Mouse (Mus musculus): Measurements from ENCODE around the gene Fcho1. TPM values are rescaled to one million over a fixed set of nuclear protein-coding genes. Genes with fewer than 3 reads are reported as not detected.
A peak's percentile ranks its signal among the peaks of the same experiment; 100 is the strongest.

Fcho1 gene
- polyA plus RNA-seq, 1 experiment from 2014 or later: 12.3 TPM

GRCm38 (mm10) chr8:71668220-71668975 lies 57.1 kb downstream of the Fcho1 start:
- H3K4me1 ChIP-seq (ENCODE audit: control insufficient read depth, insufficient read depth, low read length): peaks cover 13% of the 10 kb centered on the region
- H3K36me3 ChIP-seq (ENCODE audit: control insufficient read depth, insufficient read depth, low read length): no peaks in the 10 kb centered on the region
- ATAC-seq (ENCODE audit: insufficient read depth, low FRiP score, low TSS enrichment): no peak
- DNase-seq (ENCODE audit: low spot score): peak; percentile 61
- H3K9me3 ChIP-seq (ENCODE audit: control insufficient read depth, low read length): no peaks in the 10 kb centered on the region
- H3K27me3 ChIP-seq (ENCODE audit: control insufficient read depth, insufficient read depth, low read length): peaks cover 11% of the 10 kb centered on the region
- H3K4me3 ChIP-seq (ENCODE audit: low read depth, low read length): no peak overlapping the region
- 4% methylated on average over 21 of the region's 21 CpGs for WGBS
- peak overlapping the region; percentile 20; the same call in 1 of the 2 replicates for H3K4me2 ChIP-seq (ENCODE audit: low read depth)
- peak overlapping the region; percentile 22; the same call in 1 of the 2 replicates for H3K9ac ChIP-seq (ENCODE audit: low read length)
- peak overlapping the region; percentile 68 for H3K27ac ChIP-seq (ENCODE audit: low read depth, low read length)

GRCm38 (mm10) chr8:71667256-71667655 lies 58.3 kb downstream of the Fcho1 start:
- DNase-seq (ENCODE audit: low spot score) (peak; percentile 56), ATAC-seq (ENCODE audit: insufficient read depth, low FRiP score, low TSS enrichment) (no peak)
- H3K27ac ChIP-seq (ENCODE audit: low read depth, low read length): peak overlapping the region; percentile 68
- peaks cover 13% of the 10 kb centered on the region for H3K4me1 ChIP-seq (ENCODE audit: control insufficient read depth, insufficient read depth, low read length)
- H3K9me3 ChIP-seq (ENCODE audit: control insufficient read depth, low read length): no peaks in the 10 kb centered on the region
- H3K4me2 ChIP-seq (ENCODE audit: low read depth): 0 out of 2 replicates have a peak overlapping the region, but pooled peaks have one; percentile 9
- peak overlapping the region; percentile 32; the same call in 1 of the 2 replicates for H3K9ac ChIP-seq (ENCODE audit: low read length)
- H3K4me3 ChIP-seq (ENCODE audit: low read depth, low read length): no peak overlapping the region
- H3K36me3 ChIP-seq (ENCODE audit: control insufficient read depth, insufficient read depth, low read length): no peaks in the 10 kb centered on the region
- H3K27me3 ChIP-seq (ENCODE audit: control insufficient read depth, insufficient read depth, low read length): peaks cover 14% of the 10 kb centered on the region
- WGBS: 46% methylated on average over 5 of the region's 5 CpGs

GRCm38 (mm10) chr8:71666855-71667254 lies 58.7 kb downstream of the Fcho1 start:
- 4% methylated on average over 1 of the region's 1 CpGs for WGBS
- no peak overlapping the region for H3K4me3 ChIP-seq (ENCODE audit: low read depth, low read length)
- H3K36me3 ChIP-seq (ENCODE audit: control insufficient read depth, insufficient read depth, low read length): no peaks in the 10 kb centered on the region
- DNase-seq (ENCODE audit: low spot score) (no peak), ATAC-seq (ENCODE audit: insufficient read depth, low FRiP score, low TSS enrichment) (no peak)
- H3K4me1 ChIP-seq (ENCODE audit: control insufficient read depth, insufficient read depth, low read length): peaks cover 13% of the 10 kb centered on the region
- peaks cover 18% of the 10 kb centered on the region for H3K27me3 ChIP-seq (ENCODE audit: control insufficient read depth, insufficient read depth, low read length)
- no peak overlapping the region for H3K4me2 ChIP-seq (ENCODE audit: low read depth)
- no peaks in the 10 kb centered on the region for H3K9me3 ChIP-seq (ENCODE audit: control insufficient read depth, low read length)
- H3K9ac ChIP-seq (ENCODE audit: low read length): no peak overlapping the region
- H3K27ac ChIP-seq (ENCODE audit: low read depth, low read length): peak overlapping the region; percentile 54

- peak overlapping the region; percentile 30; the same call in 1 of the 2 replicates for H3K4me2 ChIP-seq (ENCODE audit: low read depth)
- H3K9me3 ChIP-seq (ENCODE audit: control insufficient read depth, low read length): no peaks in the 10 kb centered on the region
- peaks cover 13% of the 10 kb centered on the region for H3K4me1 ChIP-seq (ENCODE audit: control insufficient read depth, insufficient read depth, low read length)
- no peak overlapping the region for H3K27ac ChIP-seq (ENCODE audit: low read depth, low read length)
- H3K4me3 ChIP-seq (ENCODE audit: low read depth, low read length): 0 out of 2 replicates have a peak overlapping the region, but pooled peaks have one; percentile 2
- no peak overlapping the region; the same call in 1 of the 2 replicates for H3K9ac ChIP-seq (ENCODE audit: low read length)
- peak; percentile 59 for ATAC-seq (ENCODE audit: insufficient read depth, low FRiP score, low TSS enrichment)
- peak; percentile 88 for DNase-seq (ENCODE audit: low spot score)
- 4% methylated on average over 22 of the region's 22 CpGs for WGBS
- H3K27me3 ChIP-seq (ENCODE audit: control insufficient read depth, insufficient read depth, low read length): peaks cover 13% of the 10 kb centered on the region
- no peaks in the 10 kb centered on the region for H3K36me3 ChIP-seq (ENCODE audit: control insufficient read depth, insufficient read depth, low read length)
Observed at GRCm38 (mm10) chr8:71665331-71666130, 60.0 kb downstream of the Fcho1 start.

GRCm38 (mm10) chr8:71660325-71661120 lies 65.0 kb downstream of the Fcho1 start:
- 8% methylated on average over 36 of the region's 36 CpGs for WGBS
- peak; percentile 39 for ATAC-seq (ENCODE audit: insufficient read depth, low FRiP score, low TSS enrichment)
- H3K4me1 ChIP-seq (ENCODE audit: control insufficient read depth, insufficient read depth, low read length): no peaks in the 10 kb centered on the region; the same call in 1 of the 2 replicates
- H3K36me3 ChIP-seq (ENCODE audit: control insufficient read depth, insufficient read depth, low read length): no peaks in the 10 kb centered on the region; the same call in 1 of the 2 replicates
- H3K27ac ChIP-seq (ENCODE audit: low read depth, low read length): no peak overlapping the region
- H3K9ac ChIP-seq (ENCODE audit: low read length): no peak overlapping the region
- H3K9me3 ChIP-seq (ENCODE audit: control insufficient read depth, low read length): no peaks in the 10 kb centered on the region
- H3K4me3 ChIP-seq (ENCODE audit: low read depth, low read length): no peak overlapping the region
- H3K4me2 ChIP-seq (ENCODE audit: low read depth): no peak overlapping the region
- DNase-seq (ENCODE audit: low spot score): peak; percentile 89
- H3K27me3 ChIP-seq (ENCODE audit: control insufficient read depth, insufficient read depth, low read length): peaks cover 40% of the 10 kb centered on the region

- no peak overlapping the region for H3K9ac ChIP-seq (ENCODE audit: low read length)
- DNase-seq (ENCODE audit: low spot score) (no peak), ATAC-seq (ENCODE audit: insufficient read depth, low FRiP score, low TSS enrichment) (no peak)
- no peaks in the 10 kb centered on the region; the same call in 1 of the 2 replicates for H3K36me3 ChIP-seq (ENCODE audit: control insufficient read depth, insufficient read depth, low read length)
- WGBS: 53% methylated on average over 1 of the region's 1 CpGs
- no peak overlapping the region for H3K4me2 ChIP-seq (ENCODE audit: low read depth)
- H3K27me3 ChIP-seq (ENCODE audit: control insufficient read depth, insufficient read depth, low read length): peaks cover 48% of the 10 kb centered on the region
- no peaks in the 10 kb centered on the region for H3K4me1 ChIP-seq (ENCODE audit: control insufficient read depth, insufficient read depth, low read length)
- H3K9me3 ChIP-seq (ENCODE audit: control insufficient read depth, low read length): no peaks in the 10 kb centered on the region
- H3K27ac ChIP-seq (ENCODE audit: low read depth, low read length): no peak overlapping the region
- no peak overlapping the region for H3K4me3 ChIP-seq (ENCODE audit: low read depth, low read length)
Observed at GRCm38 (mm10) chr8:71659751-71660150, 65.8 kb downstream of the Fcho1 start.

GRCm38 (mm10) chr8:71658515-71659049 lies 66.9 kb downstream of the Fcho1 start:
- no peak for ATAC-seq (ENCODE audit: insufficient read depth, low FRiP score, low TSS enrichment)
- no peak for DNase-seq (ENCODE audit: low spot score)
- Histone ChIP-seq H3K27me3 (ENCODE audit: control insufficient read depth, insufficient read depth, low read length) (peaks cover 59% of the 10 kb centered on the region), H3K4me1 (ENCODE audit: control insufficient read depth, insufficient read depth, low read length) (no peaks in the 10 kb centered on the region), H3K4me3 (ENCODE audit: low read depth, low read length) (no peak overlapping the region), H3K9me3 (ENCODE audit: control insufficient read depth, low read length) (no peaks in the 10 kb centered on the region), H3K36me3 (ENCODE audit: control insufficient read depth, insufficient read depth, low read length) (no peaks in the 10 kb centered on the region; the same call in 1 of the 2 replicates), H3K27ac (ENCODE audit: low read depth, low read length) (no peak overlapping the region), H3K9ac (ENCODE audit: low read length) (no peak overlapping the region), H3K4me2 (ENCODE audit: low read depth) (no peak overlapping the region)
- 35% methylated on average over 17 of the region's 17 CpGs for WGBS

All from neural tube, embryonic 11.5 days (tissue).